Mouse (Mus musculus) limb, embryonic 14.5 days (tissue): ENCODE results near the gene Nsmce1. TPM values are rescaled to one million over a fixed set of nuclear protein-coding genes. Genes with fewer than 3 reads are reported as not detected.

Source experiments
- ATAC-seq: fragments of 200-750 bp; cut with Nextera tagmentation; 2 replicates; pipeline ENCODE4 v1.8.0; 2017; ENCODE audit warnings: low read depth, moderate number of reproducible peaks, moderate TSS enrichment; ENCODE audit not compliant: low FRiP score
- DNase-seq: peaks from one replicate; pipeline ENCODE4 v3.0.0-alpha.2; 2015; ENCODE audit warnings: low spot score
- H3K27ac ChIP-seq: fragments of 300-500 bp; sonication (generic); replicated peaks from 2 replicates; pipeline ENCODE4 v1.5.1; 2014; ENCODE audit warnings: low read depth, mild to moderate bottlenecking, low read length, moderate library complexity, mixed read lengths
- H3K27me3 ChIP-seq: fragments of 300-500 bp; sonication (generic); 2 replicates; pipeline ENCODE4 v1.6.1; 2014; ENCODE audit warnings: low read length, mixed read lengths; ENCODE audit not compliant: control insufficient read depth, insufficient read depth
- H3K36me3 ChIP-seq: fragments of 300-500 bp; sonication (generic); 2 replicates; pipeline ENCODE4 v1.6.1; 2014; ENCODE audit warnings: mild to moderate bottlenecking, low read length, moderate library complexity, mixed read lengths; ENCODE audit not compliant: control insufficient read depth, insufficient read depth
- H3K4me1 ChIP-seq: fragments of 300-500 bp; sonication (generic); 2 replicates; pipeline ENCODE4 v1.6.1; 2014; ENCODE audit warnings: antibody characterized with exemption, low read length, mixed read lengths; ENCODE audit not compliant: control insufficient read depth, insufficient read depth
- H3K4me2 ChIP-seq: fragments of 300-500 bp; sonication (generic); replicated peaks from 2 replicates; pipeline ENCODE4 v1.6.1; 2014; ENCODE audit warnings: low read depth, mild to moderate bottlenecking, low read length, moderate library complexity; ENCODE audit not compliant: severe bottlenecking
- H3K4me3 ChIP-seq: fragments of 300-500 bp; sonication (generic); replicated peaks from 2 replicates; pipeline ENCODE4 v1.5.1; 2014; ENCODE audit warnings: low read length
- H3K9ac ChIP-seq: fragments of 300-500 bp; sonication (generic); 2 replicates; pipeline ENCODE4 v1.6.1; 2014; ENCODE audit warnings: mild to moderate bottlenecking, low read depth, low read length, moderate library complexity; ENCODE audit not compliant: severe bottlenecking
- H3K9me3 ChIP-seq: fragments of 300-500 bp; sonication (generic); 2 replicates; pipeline ENCODE4 v1.6.1; 2016; ENCODE audit warnings: low read length; ENCODE audit not compliant: control insufficient read depth
- POLR2A ChIP-seq: fragments of 200-500 bp; IDR thresholded peaks from 2 replicates; pipeline ENCODE4 v1.8.0; 2012; ENCODE audit warnings: inconsistent platforms, mild to moderate bottlenecking, moderate library complexity, borderline replicate concordance; ENCODE audit not compliant: insufficient read depth, insufficient read length; ENCODE audit errors: extremely low read depth
- WGBS: fragments of 180-500 bp; shearing (Covaris S2); extraction: QIAGEN DNeasy Blood & Tissue Kit; methylation state at CpG from one replicate; pipeline ENCODE4 v1.1.7; 2014; 5-methylcytosine and 5-hydroxymethylcytosine counted together
- polyA plus RNA-seq, 2 experiments: library from polyadenylated mRNA; depleted of rRNA in 1 of 2; stranded (reverse) in 1 of 2; unstranded in 1 of 2; fragments of >200 nt; fragmentation: Nextera tagmentation in 1 of 2; extraction: Ambion mirVana in 1 of 2; gene quantifications; 2 replicates each; pipeline versions ENCODE4 v1.2.1 to v1.2.3; 2012 to 2014

Nsmce1 gene
- polyA plus RNA-seq, 2 experiments: 67.2 to 121 TPM

- TF ChIP-seq POLR2A: no peak
- Histone ChIP-seq H3K36me3 (no peaks in the 10 kb centered on the region), H3K4me1 (peaks cover 15% of the 10 kb centered on the region), H3K9me3 (no peaks in the 10 kb centered on the region), H3K4me3 (no peak overlapping the region), H3K27ac (no peak overlapping the region), H3K9ac (no peak overlapping the region), H3K27me3 (no peaks in the 10 kb centered on the region), H3K4me2 (no peak overlapping the region)
- no peak for ATAC-seq
- DNase-seq: no peak
- 59% methylated on average over 2 of the region's 2 CpGs for WGBS
Measured at GRCm38 (mm10) chr7:125511852-125512251, 20.5 kb upstream of the Nsmce1 start.

- 85% methylated on average over 5 of the region's 5 CpGs for WGBS
Measured at GRCm38 (mm10) chr7:125511432-125511831, 20.0 kb upstream of the Nsmce1 start.

GRCm38 (mm10) chr7:125507279-125507678 lies 15.9 kb upstream of the Nsmce1 start:
- TF ChIP-seq POLR2A: no peak
- WGBS: 84% methylated on average over 2 of the region's 2 CpGs
- DNase-seq: no peak
- ATAC-seq: no peak
- H3K27me3 ChIP-seq: no peaks in the 10 kb centered on the region
- H3K36me3 ChIP-seq: no peaks in the 10 kb centered on the region
- H3K4me3 ChIP-seq: no peak overlapping the region
- no peak overlapping the region for H3K27ac ChIP-seq
- no peaks in the 10 kb centered on the region for H3K9me3 ChIP-seq
- H3K4me1 ChIP-seq: no peaks in the 10 kb centered on the region
- no peak overlapping the region for H3K9ac ChIP-seq
- no peak overlapping the region for H3K4me2 ChIP-seq

More at GRCm38 (mm10) chr7:125511432-125511831, 20.0 kb upstream of the Nsmce1 start:
- no peak for ATAC-seq
- no peaks in the 10 kb centered on the region for H3K9me3 ChIP-seq
- no peak overlapping the region for H3K9ac ChIP-seq
- H3K27ac ChIP-seq: no peak overlapping the region
- H3K4me1 ChIP-seq: peaks cover 15% of the 10 kb centered on the region
- TF ChIP-seq POLR2A: no peak
- no peak for DNase-seq
- H3K4me3 ChIP-seq: no peak overlapping the region
- H3K27me3 ChIP-seq: no peaks in the 10 kb centered on the region
- H3K36me3 ChIP-seq: no peaks in the 10 kb centered on the region
- no peak overlapping the region for H3K4me2 ChIP-seq

- 85% methylated on average over 10 of the region's 10 CpGs for WGBS
- ATAC-seq (no peak), DNase-seq (no peak)
- Histone ChIP-seq H3K9ac (no peak overlapping the region), H3K27ac (no peak overlapping the region), H3K9me3 (no peaks in the 10 kb centered on the region), H3K4me1 (no peaks in the 10 kb centered on the region), H3K4me2 (no peak overlapping the region), H3K4me3 (no peak overlapping the region), H3K27me3 (no peaks in the 10 kb centered on the region), H3K36me3 (no peaks in the 10 kb centered on the region)
- TF ChIP-seq POLR2A: no peak
Measured at GRCm38 (mm10) chr7:125505568-125505967, 14.2 kb upstream of the Nsmce1 start.

GRCm38 (mm10) chr7:125504618-125505017 lies 13.2 kb upstream of the Nsmce1 start:
- ATAC-seq (no peak), DNase-seq (no peak)
- H3K4me1 ChIP-seq: no peaks in the 10 kb centered on the region
- H3K4me2 ChIP-seq: no peak overlapping the region
- no peaks in the 10 kb centered on the region for H3K9me3 ChIP-seq
- no peak overlapping the region for H3K4me3 ChIP-seq
- H3K9ac ChIP-seq: no peak overlapping the region
- no peaks in the 10 kb centered on the region for H3K27me3 ChIP-seq
- H3K36me3 ChIP-seq: no peaks in the 10 kb centered on the region
- TF ChIP-seq POLR2A: no peak
- WGBS: 86% methylated on average over 5 of the region's 5 CpGs
- H3K27ac ChIP-seq: no peak overlapping the region
